Mouse (Mus musculus): Measurements from ENCODE around the gene Arnt2. TPM values are rescaled to one million over a fixed set of nuclear protein-coding genes. Genes with fewer than 3 reads are reported as not detected.

Arnt2 gene
- polyA plus RNA-seq, 1 experiment from 2014 or later = 3.1 TPM

GRCm38 (mm10) chr7:84409241-84409895, 608 bp downstream of the Arnt2 start:
- H3K9ac ChIP-seq (ENCODE audit: low read depth, low read length) = peak overlapping the region; percentile 81
- H3K4me3 ChIP-seq (ENCODE audit: low read depth, low read length) = peak overlapping the region; percentile 75
- no peaks in the 10 kb centered on the region for H3K9me3 ChIP-seq (replicated peaks; ENCODE audit: control insufficient read depth, low read length)
- 3% methylated on average over 34 of the region's 39 CpGs for WGBS (ENCODE audit: insufficient replicate concordance)
- no peaks in the 10 kb centered on the region for H3K4me1 ChIP-seq (ENCODE audit: control insufficient read depth, insufficient read depth, low read length)
- H3K27ac ChIP-seq (ENCODE audit: low read depth, low read length) = no peak overlapping the region
- peak; percentile 73 for ATAC-seq (replicated peaks; ENCODE audit: insufficient number of reproducible peaks, low FRiP score, low TSS enrichment)
- H3K4me2 ChIP-seq = peak overlapping the region; percentile 88
- peaks cover 13% of the 10 kb centered on the region for H3K27me3 ChIP-seq (ENCODE audit: control insufficient read depth, insufficient read depth, low read length)
- H3K36me3 ChIP-seq (ENCODE audit: control insufficient read depth, insufficient read depth, low read length) = no peaks in the 10 kb centered on the region

GRCm38 (mm10) chr7:84408282-84408681, 1.7 kb downstream of the Arnt2 start:
- 69% methylated on average over 5 of the region's 5 CpGs for whole genome bisulfite sequencing (ENCODE audit: insufficient replicate concordance)
- H3K9ac ChIP-seq (ENCODE audit: low read depth, low read length) = no peak overlapping the region
- no peak overlapping the region for H3K4me3 ChIP-seq (ENCODE audit: low read depth, low read length)
- ATAC-seq (replicated peaks; ENCODE audit: insufficient number of reproducible peaks, low FRiP score, low TSS enrichment) = no peak
- no peak overlapping the region for H3K27ac ChIP-seq (ENCODE audit: low read depth, low read length)
- no peak overlapping the region for H3K4me2 ChIP-seq
- peaks cover 13% of the 10 kb centered on the region for H3K27me3 ChIP-seq (ENCODE audit: control insufficient read depth, insufficient read depth, low read length)
- H3K4me1 ChIP-seq (ENCODE audit: control insufficient read depth, insufficient read depth, low read length) = no peaks in the 10 kb centered on the region
- H3K36me3 ChIP-seq (ENCODE audit: control insufficient read depth, insufficient read depth, low read length) = no peaks in the 10 kb centered on the region
- no peaks in the 10 kb centered on the region for H3K9me3 ChIP-seq (replicated peaks; ENCODE audit: control insufficient read depth, low read length)

DNA sequence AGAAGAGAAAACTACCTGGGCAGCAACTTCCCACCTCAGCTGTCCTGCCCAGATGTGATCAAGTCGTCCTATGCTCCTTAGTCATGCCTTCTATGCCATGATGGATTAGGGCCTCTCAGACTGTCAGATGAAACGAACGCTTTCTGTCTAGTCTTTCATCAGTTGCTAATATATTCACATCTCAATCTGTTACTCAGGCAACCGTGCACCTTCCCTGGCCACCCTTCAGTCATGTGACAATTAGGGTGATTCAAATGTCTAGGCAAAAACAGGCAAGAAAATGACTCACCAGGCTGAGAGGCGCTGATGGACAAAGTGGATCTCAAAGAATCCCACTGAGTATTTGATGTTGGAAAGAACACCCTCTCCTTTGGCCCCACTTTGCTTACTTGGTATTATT, 6.6 kb downstream of the Arnt2 start:
- peaks cover 1% of the 10 kb centered on the region; the same call in 1 of the 2 replicates for H3K27me3 ChIP-seq (ENCODE audit: control insufficient read depth, insufficient read depth, low read length)
- no peak overlapping the region for H3K4me3 ChIP-seq (ENCODE audit: low read depth, low read length)
- no peak overlapping the region for H3K4me2 ChIP-seq
- H3K4me1 ChIP-seq (ENCODE audit: control insufficient read depth, insufficient read depth, low read length) = no peaks in the 10 kb centered on the region
- H3K9me3 ChIP-seq (replicated peaks; ENCODE audit: control insufficient read depth, low read length) = no peaks in the 10 kb centered on the region
- no peaks in the 10 kb centered on the region for H3K36me3 ChIP-seq (ENCODE audit: control insufficient read depth, insufficient read depth, low read length)
- no peak overlapping the region for H3K27ac ChIP-seq (ENCODE audit: low read depth, low read length)
- WGBS (ENCODE audit: insufficient replicate concordance) = 56% methylated on average over 5 of the region's 5 CpGs
- no peak overlapping the region for H3K9ac ChIP-seq (ENCODE audit: low read depth, low read length)
- ATAC-seq (replicated peaks; ENCODE audit: insufficient number of reproducible peaks, low FRiP score, low TSS enrichment) = no peak

DNA sequence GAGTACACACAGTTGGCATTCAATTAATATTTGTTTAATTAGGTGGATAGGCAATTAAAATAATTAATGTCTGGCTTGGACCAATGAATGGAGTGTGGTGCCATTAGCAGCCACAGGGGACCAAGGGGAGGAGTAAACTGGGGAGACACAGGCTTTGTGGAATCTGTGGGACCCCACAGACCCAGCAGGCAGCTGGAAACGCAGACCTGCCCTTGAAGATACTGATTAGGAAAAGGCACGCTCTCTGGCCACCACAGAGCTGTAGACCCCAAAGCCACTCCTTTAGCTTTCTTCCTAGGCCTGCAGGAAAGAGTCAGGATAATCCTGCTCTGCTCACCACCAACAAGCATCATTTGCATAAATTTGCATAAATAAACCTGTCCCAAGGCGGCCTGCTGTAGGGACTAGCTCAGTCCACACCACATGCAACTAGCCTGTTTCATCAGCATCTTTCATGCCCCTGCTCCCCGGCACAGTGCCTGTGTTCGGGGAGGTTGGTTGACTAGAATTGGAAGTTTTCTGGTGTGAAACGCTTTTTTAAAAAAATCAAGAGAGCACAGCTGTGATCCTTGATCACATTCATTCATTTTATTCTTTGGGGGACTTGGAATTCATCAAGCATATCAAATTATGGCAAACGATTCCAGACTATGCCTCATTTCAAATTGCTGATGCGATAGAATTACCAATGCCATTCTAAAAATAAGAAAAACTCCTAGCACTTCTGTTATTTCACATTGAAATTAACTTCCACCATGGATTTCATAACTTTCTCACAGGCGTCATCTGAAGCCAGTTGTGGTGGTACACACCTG, 8.1 kb downstream of the Arnt2 start:
- Histone ChIP-seq H3K9ac (ENCODE audit: low read depth, low read length) (no peak overlapping the region), H3K36me3 (ENCODE audit: control insufficient read depth, insufficient read depth, low read length) (no peaks in the 10 kb centered on the region), H3K4me3 (ENCODE audit: low read depth, low read length) (no peak overlapping the region), H3K4me2 (no peak overlapping the region), H3K27ac (ENCODE audit: low read depth, low read length) (no peak overlapping the region), H3K27me3 (ENCODE audit: control insufficient read depth, insufficient read depth, low read length) (no peaks in the 10 kb centered on the region), H3K4me1 (ENCODE audit: control insufficient read depth, insufficient read depth, low read length) (no peaks in the 10 kb centered on the region), H3K9me3 (replicated peaks; ENCODE audit: control insufficient read depth, low read length) (no peaks in the 10 kb centered on the region)
- 54% methylated on average over 9 of the region's 9 CpGs for WGBS (ENCODE audit: insufficient replicate concordance)
- no peak for ATAC-seq (replicated peaks; ENCODE audit: insufficient number of reproducible peaks, low FRiP score, low TSS enrichment)

- no peaks in the 10 kb centered on the region for H3K36me3 ChIP-seq (ENCODE audit: control insufficient read depth, insufficient read depth, low read length)
- 39% methylated on average over 1 of the region's 1 CpGs for WGBS (ENCODE audit: insufficient replicate concordance)
Observed at GRCm38 (mm10) chr7:84397320-84397719, 12.7 kb downstream of the Arnt2 start.

DNA sequence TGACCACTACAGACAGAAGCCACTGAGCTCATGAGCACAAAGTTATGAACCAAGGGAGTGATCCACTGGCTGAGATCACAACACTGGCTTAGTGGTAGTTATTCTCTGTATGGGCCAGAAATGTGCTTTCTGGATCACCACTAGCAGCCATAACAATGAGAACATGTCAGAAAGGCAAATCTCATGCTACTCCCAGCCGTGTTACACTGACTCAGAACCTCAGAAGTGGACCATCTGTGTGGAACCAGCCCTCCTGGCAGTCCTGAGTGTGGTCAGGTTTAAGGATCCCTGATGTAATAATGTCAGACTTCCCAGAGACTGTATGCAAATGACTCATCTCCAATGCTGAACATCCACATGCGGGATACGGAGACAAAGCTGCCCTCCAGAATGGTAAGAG, 13.4 kb downstream of the Arnt2 start:
- H3K9me3 ChIP-seq (replicated peaks; ENCODE audit: control insufficient read depth, low read length) = no peaks in the 10 kb centered on the region
- H3K36me3 ChIP-seq (ENCODE audit: control insufficient read depth, insufficient read depth, low read length) = no peaks in the 10 kb centered on the region
- 83% methylated on average over 3 of the region's 3 CpGs for WGBS (ENCODE audit: insufficient replicate concordance)
- no peak overlapping the region for H3K4me3 ChIP-seq (ENCODE audit: low read depth, low read length)
- ATAC-seq (replicated peaks; ENCODE audit: insufficient number of reproducible peaks, low FRiP score, low TSS enrichment) = no peak
- no peak overlapping the region for H3K27ac ChIP-seq (ENCODE audit: low read depth, low read length)
- no peak overlapping the region for H3K9ac ChIP-seq (ENCODE audit: low read depth, low read length)
- no peaks in the 10 kb centered on the region for H3K4me1 ChIP-seq (ENCODE audit: control insufficient read depth, insufficient read depth, low read length)
- H3K4me2 ChIP-seq = no peak overlapping the region
- H3K27me3 ChIP-seq (ENCODE audit: control insufficient read depth, insufficient read depth, low read length) = no peaks in the 10 kb centered on the region

More at GRCm38 (mm10) chr7:84397320-84397719, 12.7 kb downstream of the Arnt2 start:
- Histone ChIP-seq H3K4me2 (no peak overlapping the region), H3K27ac (ENCODE audit: low read depth, low read length) (no peak overlapping the region), H3K4me3 (ENCODE audit: low read depth, low read length) (no peak overlapping the region), H3K4me1 (ENCODE audit: control insufficient read depth, insufficient read depth, low read length) (no peaks in the 10 kb centered on the region), H3K9me3 (replicated peaks; ENCODE audit: control insufficient read depth, low read length) (no peaks in the 10 kb centered on the region), H3K9ac (ENCODE audit: low read depth, low read length) (no peak overlapping the region), H3K27me3 (ENCODE audit: control insufficient read depth, insufficient read depth, low read length) (no peaks in the 10 kb centered on the region)
- ATAC-seq (replicated peaks; ENCODE audit: insufficient number of reproducible peaks, low FRiP score, low TSS enrichment) = no peak

DNA sequence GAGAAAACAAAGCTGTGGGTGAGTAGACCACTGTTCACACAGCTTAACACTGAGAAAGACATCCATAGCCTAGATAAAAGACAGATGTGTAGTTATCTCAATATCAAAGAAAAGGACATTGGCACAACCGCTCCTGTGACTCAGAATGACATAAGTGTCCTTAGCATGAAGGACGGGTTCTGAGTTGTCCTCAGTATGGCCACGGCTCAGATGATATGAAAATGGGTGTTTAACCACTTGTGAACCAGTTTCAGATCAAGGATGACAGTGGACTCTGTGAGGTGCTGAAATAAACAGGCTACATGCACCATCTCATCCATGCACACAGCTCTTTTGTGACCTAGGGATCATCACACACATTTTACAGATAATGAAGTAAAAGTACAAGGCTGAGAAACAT, 22.1 kb downstream of the Arnt2 start:
- no peak overlapping the region for H3K4me2 ChIP-seq

DNA sequence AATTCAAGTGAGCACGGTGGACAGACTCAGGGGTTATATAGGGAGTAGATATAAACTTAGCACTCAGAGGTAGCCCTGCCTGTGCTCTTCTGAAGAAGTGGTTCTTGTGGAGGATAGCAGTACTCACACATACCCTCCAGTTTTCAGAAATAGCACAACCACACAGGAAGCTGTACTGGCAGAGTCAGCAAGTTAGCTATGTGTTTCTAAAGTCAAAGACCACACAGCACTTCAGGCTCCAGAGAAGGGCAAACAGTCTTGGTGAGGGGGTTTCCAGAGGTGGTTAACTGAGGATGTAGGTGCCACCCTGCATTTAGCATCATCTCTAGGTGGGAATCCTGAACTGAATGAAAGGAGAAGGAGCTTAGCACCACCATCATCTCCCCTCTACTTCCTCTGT, 23.5 kb downstream of the Arnt2 start:
- no peak for ATAC-seq (replicated peaks; ENCODE audit: insufficient number of reproducible peaks, low FRiP score, low TSS enrichment)
- H3K27ac ChIP-seq (ENCODE audit: low read depth, low read length) = no peak overlapping the region
- H3K9me3 ChIP-seq (replicated peaks; ENCODE audit: control insufficient read depth, low read length) = no peaks in the 10 kb centered on the region
- H3K4me3 ChIP-seq (ENCODE audit: low read depth, low read length) = no peak overlapping the region
- WGBS (ENCODE audit: insufficient replicate concordance) = 65% methylated on average over 1 of the region's 1 CpGs
- no peaks in the 10 kb centered on the region for H3K4me1 ChIP-seq (ENCODE audit: control insufficient read depth, insufficient read depth, low read length)
- no peaks in the 10 kb centered on the region for H3K27me3 ChIP-seq (ENCODE audit: control insufficient read depth, insufficient read depth, low read length)
- no peak overlapping the region for H3K9ac ChIP-seq (ENCODE audit: low read depth, low read length)
- H3K4me2 ChIP-seq = no peak overlapping the region
- H3K36me3 ChIP-seq (ENCODE audit: control insufficient read depth, insufficient read depth, low read length) = no peaks in the 10 kb centered on the region

More for the DNA sequence above, 22.1 kb downstream of the Arnt2 start:
- Histone ChIP-seq H3K27ac (ENCODE audit: low read depth, low read length) (no peak overlapping the region), H3K9ac (ENCODE audit: low read depth, low read length) (no peak overlapping the region), H3K9me3 (replicated peaks; ENCODE audit: control insufficient read depth, low read length) (no peaks in the 10 kb centered on the region), H3K4me1 (ENCODE audit: control insufficient read depth, insufficient read depth, low read length) (no peaks in the 10 kb centered on the region), H3K27me3 (ENCODE audit: control insufficient read depth, insufficient read depth, low read length) (no peaks in the 10 kb centered on the region), H3K4me3 (ENCODE audit: low read depth, low read length) (no peak overlapping the region), H3K36me3 (ENCODE audit: control insufficient read depth, insufficient read depth, low read length) (no peaks in the 10 kb centered on the region)
- WGBS (ENCODE audit: insufficient replicate concordance) = 47% methylated on average over 3 of the region's 3 CpGs
- ATAC-seq (replicated peaks; ENCODE audit: insufficient number of reproducible peaks, low FRiP score, low TSS enrichment) = no peak
